Mouse (Mus musculus): ENCODE measurements around the gene Pi16. TPM values are rescaled to one million over a fixed set of nuclear protein-coding genes. Genes with fewer than 3 reads are reported as not detected.

Gene Pi16
- polyA plus RNA-seq, 1 experiment: not detected

DNA sequence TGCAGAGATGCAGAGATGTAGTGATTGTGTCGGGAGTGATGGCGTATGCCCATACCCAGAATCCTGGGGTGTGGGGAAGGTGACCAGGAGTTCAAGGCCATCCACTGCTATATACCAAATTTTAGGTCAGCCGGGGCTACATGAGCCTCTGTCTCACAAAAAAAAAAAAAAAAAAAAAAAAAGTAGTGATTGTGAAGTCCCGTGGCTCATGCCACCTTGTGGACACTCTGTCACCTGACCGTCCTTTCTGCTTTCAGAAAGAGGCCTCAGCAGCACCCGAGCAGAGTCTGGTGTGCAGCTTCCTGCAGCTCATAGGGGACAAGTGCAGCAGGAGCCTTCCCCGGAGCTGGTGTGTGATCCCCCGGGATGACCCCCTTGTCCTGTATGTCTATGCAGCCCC, 60.6 kb downstream of the Pi16 start:
- 80% methylated on average over 8 of the region's 8 CpGs for WGBS

More for the DNA sequence above, 60.6 kb downstream of the Pi16 start:
- no peak overlapping the region for H3K27ac ChIP-seq (ENCODE audit: insufficient read depth, low read depth, low read length)
- no peak overlapping the region for H3K4me3 ChIP-seq (ENCODE audit: insufficient read depth, low read depth, low read length)
- no peak for TF ChIP-seq CTCF (IDR thresholded peaks at IDR 0.05; ENCODE audit: insufficient read depth, low read depth, low read length)
- TF ChIP-seq POLR2A (IDR thresholded peaks at IDR 0.05; ENCODE audit: insufficient read depth, low read depth, low read length): no peak
- H3K4me1 ChIP-seq (ENCODE audit: control insufficient read depth, insufficient read depth, low read length): no peaks in the 10 kb centered on the region

Other genes starting within 250 kb of the Pi16 start
- gene Cdkn1a, start 226.7 kb upstream of the Pi16 start, polyA plus RNA-seq (2012; ENCODE audit: insufficient read depth, insufficient read length, low replicate concordance, missing spikeins): not detected in 2 replicates
- gene Rab44, start 203.5 kb upstream of the Pi16 start, polyA plus RNA-seq (2012; ENCODE audit: insufficient read depth, insufficient read length, low replicate concordance, missing spikeins): not detected in 2 replicates
- not detected in 2 replicates for gene Cpne5, start 79.5 kb upstream of the Pi16 start, polyA plus RNA-seq (2012; ENCODE audit: insufficient read depth, insufficient read length, low replicate concordance, missing spikeins)
- not detected in 2 replicates for gene Ppil1, start 53.5 kb upstream of the Pi16 start, polyA plus RNA-seq (2012; ENCODE audit: insufficient read depth, insufficient read length, low replicate concordance, missing spikeins)
- not detected in 2 replicates for gene BC004004, start 48.9 kb upstream of the Pi16 start, polyA plus RNA-seq (2012; ENCODE audit: insufficient read depth, insufficient read length, low replicate concordance, missing spikeins)
- not detected in 2 replicates for gene Mtch1, start 30.3 kb downstream of the Pi16 start, polyA plus RNA-seq (2012; ENCODE audit: insufficient read depth, insufficient read length, low replicate concordance, missing spikeins)
- gene Fgd2, start 43.2 kb downstream of the Pi16 start, polyA plus RNA-seq (2012; ENCODE audit: insufficient read depth, insufficient read length, low replicate concordance, missing spikeins): not detected in 2 replicates
- not detected in 2 replicates for gene Pim1, start 173.1 kb downstream of the Pi16 start, polyA plus RNA-seq (2012; ENCODE audit: insufficient read depth, insufficient read length, low replicate concordance, missing spikeins)
- not detected in 2 replicates for gene Gm17657, start 232.0 kb downstream of the Pi16 start, polyA plus RNA-seq (2012; ENCODE audit: insufficient read depth, insufficient read length, low replicate concordance, missing spikeins)
- not detected in 2 replicates for gene Tbc1d22b, start 232.1 kb downstream of the Pi16 start, polyA plus RNA-seq (2012; ENCODE audit: insufficient read depth, insufficient read length, low replicate concordance, missing spikeins)
- gene Tmem217, start 234.7 kb downstream of the Pi16 start, polyA plus RNA-seq (2012; ENCODE audit: insufficient read depth, insufficient read length, low replicate concordance, missing spikeins): not detected in 2 replicates